Mouse (Mus musculus) hindbrain, embryonic 12.5 days (tissue): Measurements from ENCODE around the gene Sphk1. TPM values are rescaled to one million over a fixed set of nuclear protein-coding genes. Genes with fewer than 3 reads are reported as not detected.

ENCODE experiments used
- ATAC-seq: fragments of 200-750 bp; cut with Nextera tagmentation; 2 replicates; pipeline ENCODE4 v1.8.0; 2017; ENCODE audit warnings: moderate TSS enrichment; ENCODE audit not compliant: low FRiP score
- H3K27ac ChIP-seq: fragments of 300-500 bp; sonication (generic); 2 replicates; pipeline ENCODE4 v1.5.1; 2016; ENCODE audit warnings: mild to moderate bottlenecking
- H3K27me3 ChIP-seq: fragments of 300-500 bp; sonication (generic); 2 replicates; pipeline ENCODE4 v1.6.1; 2016; ENCODE audit warnings: mild to moderate bottlenecking
- H3K36me3 ChIP-seq: fragments of 300-500 bp; sonication (generic); 2 replicates; pipeline ENCODE4 v1.6.1; 2016; ENCODE audit warnings: mild to moderate bottlenecking
- H3K4me1 ChIP-seq: fragments of 300-500 bp; sonication (generic); 2 replicates; pipeline ENCODE4 v1.6.1; 2016
- H3K4me2 ChIP-seq: fragments of 300-500 bp; sonication (generic); replicated peaks from 2 replicates; pipeline ENCODE4 v1.6.1; 2016; ENCODE audit warnings: mild to moderate bottlenecking
- H3K4me3 ChIP-seq: fragments of 300-500 bp; sonication (generic); 2 replicates; pipeline ENCODE4 v1.5.1; 2016; ENCODE audit warnings: mild to moderate bottlenecking
- H3K9ac ChIP-seq: fragments of 300-500 bp; sonication (generic); 2 replicates; pipeline ENCODE4 v1.6.1; 2016; ENCODE audit warnings: mild to moderate bottlenecking, moderate library complexity
- H3K9me3 ChIP-seq: fragments of 300-500 bp; sonication (generic); replicated peaks from 2 replicates; pipeline ENCODE4 v1.6.1; 2016; ENCODE audit warnings: mild to moderate bottlenecking
- WGBS: fragments of 180-500 bp; shearing (Covaris S2); methylation state at CpG from one replicate; pipeline ENCODE4 v1.1.7; 2016; 5-methylcytosine and 5-hydroxymethylcytosine counted together
- polyA plus RNA-seq: library from polyadenylated mRNA; unstranded; fragments of >200 nt; fragmentation: Nextera tagmentation; extraction: Ambion mirVana; gene quantifications from 2 replicates; pipeline ENCODE4 v1.2.1, GENCODE M21; 2016

Gene Sphk1
- polyA plus RNA-seq, 1 experiment from 2014 or later, result 10.2 TPM

- no peaks in the 10 kb centered on the region for H3K27me3 ChIP-seq
- no peak for ATAC-seq
- no peak overlapping the region for H3K27ac ChIP-seq
- no peak overlapping the region for H3K4me3 ChIP-seq
- H3K36me3 ChIP-seq, result peaks cover 22% of the 10 kb centered on the region
- no peak overlapping the region for H3K4me2 ChIP-seq
- H3K9me3 ChIP-seq, result no peaks in the 10 kb centered on the region
- H3K9ac ChIP-seq, result no peak overlapping the region
- WGBS, result 80% methylated on average over 7 of the region's 7 CpGs
- H3K4me1 ChIP-seq, result peaks cover 27% of the 10 kb centered on the region
These were observed 20.0 kb downstream of the Sphk1 start for GRCm38 (mm10) chr11:116550748-116551147.

DNA sequence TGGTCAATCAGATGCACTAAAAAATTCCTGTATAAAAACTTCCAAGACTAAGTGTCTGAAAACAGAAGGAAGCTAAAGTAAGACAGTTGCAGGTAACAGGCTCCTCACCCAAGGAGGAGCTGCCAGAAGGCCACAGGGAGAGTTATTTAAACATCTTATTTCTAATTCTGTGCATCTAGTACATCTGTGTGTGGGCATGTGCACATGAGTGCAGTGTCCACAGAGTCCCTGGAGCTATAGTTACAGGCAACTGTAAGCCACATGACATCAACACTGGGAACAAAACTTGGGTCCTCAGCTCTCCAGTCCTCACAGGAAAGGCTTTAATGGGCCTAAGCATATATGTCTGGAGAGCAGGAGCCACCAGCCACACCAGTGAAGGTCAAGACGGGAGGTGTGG, 21.5 kb downstream of the Sphk1 start:
- Histone ChIP-seq H3K9ac (no peak overlapping the region), H3K4me3 (no peak overlapping the region), H3K36me3 (peaks cover 8% of the 10 kb centered on the region; the same call in 1 of the 2 replicates), H3K4me1 (peaks cover 36% of the 10 kb centered on the region), H3K9me3 (no peaks in the 10 kb centered on the region), H3K27ac (no peak overlapping the region), H3K4me2 (no peak overlapping the region), H3K27me3 (no peaks in the 10 kb centered on the region)
- 83% methylated on average over 1 of the region's 1 CpGs for WGBS
- ATAC-seq, result no peak

GRCm38 (mm10) chr11:116554171-116554878, 23.6 kb downstream of the Sphk1 start:
- H3K27me3 ChIP-seq, result no peaks in the 10 kb centered on the region
- peaks cover 39% of the 10 kb centered on the region for H3K4me1 ChIP-seq
- H3K27ac ChIP-seq, result no peak overlapping the region
- no peak overlapping the region for H3K4me3 ChIP-seq
- WGBS, result 49% methylated on average over 12 of the region's 12 CpGs
- no peaks in the 10 kb centered on the region for H3K9me3 ChIP-seq
- no peak for ATAC-seq
- no peak overlapping the region for H3K9ac ChIP-seq
- H3K36me3 ChIP-seq, result no peaks in the 10 kb centered on the region
- no peak overlapping the region for H3K4me2 ChIP-seq

GRCm38 (mm10) chr11:116555572-116555971, 24.8 kb downstream of the Sphk1 start:
- Histone ChIP-seq H3K4me2 (no peak overlapping the region), H3K27me3 (no peaks in the 10 kb centered on the region), H3K4me3 (no peak overlapping the region), H3K9ac (no peak overlapping the region), H3K36me3 (no peaks in the 10 kb centered on the region), H3K4me1 (peaks cover 39% of the 10 kb centered on the region), H3K27ac (no peak overlapping the region), H3K9me3 (no peaks in the 10 kb centered on the region)
- 76% methylated on average over 1 of the region's 1 CpGs for WGBS
- ATAC-seq, result no peak

DNA sequence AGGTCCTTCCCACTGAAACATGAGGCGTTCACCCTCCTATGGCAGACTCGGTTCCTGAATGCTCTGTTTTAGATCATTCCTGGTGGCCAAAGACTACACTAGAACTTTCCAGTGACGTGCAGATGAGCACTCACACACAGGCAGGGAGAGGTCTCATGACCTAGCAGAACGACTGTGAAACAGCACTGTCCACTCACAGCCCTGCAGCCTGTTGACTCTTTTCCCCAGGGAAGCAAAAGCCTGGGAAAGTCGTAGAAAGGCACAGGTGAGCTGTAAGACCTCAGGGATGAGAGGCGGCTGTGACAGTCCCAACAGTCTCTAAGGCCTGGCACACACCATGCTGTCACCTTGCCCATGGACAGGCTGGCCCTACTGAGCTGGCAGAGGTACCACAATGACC, 25.6 kb downstream of the Sphk1 start:
- H3K4me2 ChIP-seq, result no peak overlapping the region
- no peak for ATAC-seq
- no peaks in the 10 kb centered on the region for H3K9me3 ChIP-seq
- 64% methylated on average over 6 of the region's 6 CpGs for WGBS
- H3K9ac ChIP-seq, result no peak overlapping the region
- H3K4me1 ChIP-seq, result peaks cover 32% of the 10 kb centered on the region
- no peaks in the 10 kb centered on the region for H3K36me3 ChIP-seq
- no peaks in the 10 kb centered on the region for H3K27me3 ChIP-seq
- no peak overlapping the region for H3K4me3 ChIP-seq
- H3K27ac ChIP-seq, result no peak overlapping the region

GRCm38 (mm10) chr11:116565283-116566041, 34.7 kb downstream of the Sphk1 start:
- H3K4me1 ChIP-seq, result no peaks in the 10 kb centered on the region
- no peaks in the 10 kb centered on the region for H3K9me3 ChIP-seq
- H3K4me2 ChIP-seq, result no peak overlapping the region
- H3K27me3 ChIP-seq, result no peaks in the 10 kb centered on the region
- H3K27ac ChIP-seq, result no peak overlapping the region
- 78% methylated on average over 7 of the region's 7 CpGs for WGBS
- ATAC-seq, result no peak
- H3K4me3 ChIP-seq, result no peak overlapping the region
- H3K9ac ChIP-seq, result no peak overlapping the region
- no peaks in the 10 kb centered on the region for H3K36me3 ChIP-seq

- H3K36me3 ChIP-seq, result no peaks in the 10 kb centered on the region
These were observed 36.8 kb downstream of the Sphk1 start for GRCm38 (mm10) chr11:116567531-116567930.

DNA sequence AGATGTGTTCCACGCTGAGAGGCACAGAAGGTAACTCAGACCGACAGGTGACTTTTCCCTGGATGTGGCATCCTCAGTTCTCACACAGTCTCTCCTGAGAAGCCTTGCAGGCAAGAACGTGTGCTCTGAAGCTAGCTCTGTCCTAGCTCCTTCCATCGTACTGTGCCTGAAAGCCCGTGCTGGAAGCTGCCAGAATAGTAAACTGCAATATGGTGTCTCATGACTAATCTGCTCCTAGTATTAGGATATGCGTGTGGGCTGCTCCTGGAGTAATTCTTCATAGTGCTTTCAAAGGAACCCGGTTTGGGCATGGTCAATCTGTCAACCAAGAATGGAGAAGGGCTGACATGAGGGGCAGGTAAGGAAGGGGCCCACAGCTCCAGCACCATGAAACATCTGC, 40.1 kb downstream of the Sphk1 start:
- H3K4me2 ChIP-seq, result no peak overlapping the region
- ATAC-seq, result no peak
- H3K36me3 ChIP-seq, result no peaks in the 10 kb centered on the region
- H3K4me3 ChIP-seq, result no peak overlapping the region
- WGBS, result 81% methylated on average over 7 of the region's 7 CpGs
- no peaks in the 10 kb centered on the region for H3K9me3 ChIP-seq
- peaks cover 43% of the 10 kb centered on the region for H3K4me1 ChIP-seq
- H3K9ac ChIP-seq, result no peak overlapping the region
- no peaks in the 10 kb centered on the region for H3K27me3 ChIP-seq
- H3K27ac ChIP-seq, result no peak overlapping the region

More at GRCm38 (mm10) chr11:116567531-116567930, 36.8 kb downstream of the Sphk1 start:
- ATAC-seq, result no peak
- no peaks in the 10 kb centered on the region for H3K27me3 ChIP-seq
- no peak overlapping the region for H3K9ac ChIP-seq
- H3K4me1 ChIP-seq, result peaks cover 10% of the 10 kb centered on the region
- no peak overlapping the region for H3K4me2 ChIP-seq
- no peak overlapping the region for H3K27ac ChIP-seq
- WGBS, result 90% methylated on average over 8 of the region's 8 CpGs
- no peak overlapping the region for H3K4me3 ChIP-seq
- no peaks in the 10 kb centered on the region for H3K9me3 ChIP-seq

DNA sequence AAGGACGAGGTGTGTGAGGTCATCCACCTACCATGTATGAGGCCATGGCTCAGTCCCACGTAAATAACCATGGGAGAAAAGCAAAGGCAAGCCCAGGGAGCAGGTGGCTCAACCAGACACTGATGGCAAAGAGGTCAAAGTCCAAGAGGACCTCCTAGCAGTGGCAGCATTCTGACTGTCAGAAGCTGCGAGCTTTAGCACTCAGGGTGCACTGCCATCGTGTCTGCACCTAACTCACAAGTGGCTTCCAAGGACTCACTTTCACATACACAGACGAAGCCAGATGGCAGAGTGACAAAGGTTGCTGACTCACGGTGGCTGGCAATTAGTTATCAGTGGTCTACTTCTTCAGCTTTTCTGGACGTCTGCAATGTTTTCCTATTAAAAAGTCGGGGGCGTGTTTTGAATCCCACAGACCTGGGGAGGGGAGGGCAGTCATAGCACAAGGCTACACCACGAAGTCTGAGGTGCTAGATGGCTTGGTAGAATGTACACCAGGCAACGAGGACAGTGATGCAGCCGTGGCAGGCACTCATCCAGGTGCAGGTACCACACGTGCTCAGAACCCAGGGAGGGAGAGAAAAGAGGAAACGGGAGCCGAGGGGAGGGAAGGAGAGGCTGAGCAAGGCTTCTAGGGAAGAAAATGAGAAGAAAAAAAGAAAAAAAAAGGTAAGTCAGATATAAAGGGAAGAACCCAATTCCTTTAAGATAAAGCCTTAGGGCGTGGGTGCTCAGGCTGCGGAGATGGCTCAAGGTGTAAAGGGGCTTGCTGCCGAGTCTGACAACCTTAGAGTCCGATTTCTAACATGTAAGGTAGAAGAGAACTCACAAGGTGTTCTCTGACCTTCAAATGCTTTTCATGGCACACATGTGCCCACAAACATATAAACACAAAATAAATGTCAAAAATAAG, 41.3 kb downstream of the Sphk1 start:
- 77% methylated on average over 19 of the region's 19 CpGs for WGBS
- H3K27me3 ChIP-seq, result no peaks in the 10 kb centered on the region
- no peak overlapping the region for H3K4me3 ChIP-seq
- H3K4me2 ChIP-seq, result no peak overlapping the region
- no peaks in the 10 kb centered on the region for H3K36me3 ChIP-seq
- ATAC-seq, result no peak
- no peaks in the 10 kb centered on the region for H3K9me3 ChIP-seq
- peaks cover 52% of the 10 kb centered on the region for H3K4me1 ChIP-seq
- no peak overlapping the region; the same call in 1 of the 2 replicates for H3K9ac ChIP-seq
- no peak overlapping the region for H3K27ac ChIP-seq

- H3K4me2 ChIP-seq, result no peak overlapping the region
- H3K27ac ChIP-seq, result peak overlapping the region; percentile 14; the same call in 1 of the 2 replicates
- H3K36me3 ChIP-seq, result no peaks in the 10 kb centered on the region
- H3K4me1 ChIP-seq, result peaks cover 55% of the 10 kb centered on the region
- H3K9me3 ChIP-seq, result no peaks in the 10 kb centered on the region
- 63% methylated on average over 12 of the region's 12 CpGs for WGBS
- no peaks in the 10 kb centered on the region for H3K27me3 ChIP-seq
- ATAC-seq, result no peak
- H3K9ac ChIP-seq, result no peak overlapping the region; the same call in none of the 2 replicates
- no peak overlapping the region for H3K4me3 ChIP-seq
These were observed 42.2 kb downstream of the Sphk1 start for GRCm38 (mm10) chr11:116572756-116573543.

DNA sequence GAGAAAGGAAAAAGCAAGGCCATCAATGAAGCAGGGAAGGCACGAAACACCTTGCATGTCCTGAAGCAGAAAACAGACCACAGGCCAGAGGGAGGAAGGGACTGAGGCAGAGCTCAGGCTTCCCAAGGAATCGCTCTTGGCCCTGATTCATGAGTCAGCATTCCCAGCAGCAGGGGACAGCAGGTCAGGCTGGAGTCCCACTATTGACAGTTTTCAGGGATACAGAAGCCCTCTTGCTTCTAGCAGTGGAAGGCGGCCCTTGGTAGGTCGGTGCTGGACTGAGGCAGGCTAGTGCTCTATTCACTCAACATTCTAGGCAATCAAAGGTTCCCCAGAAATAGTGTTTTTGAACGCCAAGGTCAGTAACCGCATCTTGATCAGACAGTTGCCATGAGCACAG, 43.8 kb downstream of the Sphk1 start:
- peaks cover 68% of the 10 kb centered on the region for H3K4me1 ChIP-seq
- ATAC-seq, result no peak
- H3K9ac ChIP-seq, result no peak overlapping the region
- no peaks in the 10 kb centered on the region for H3K36me3 ChIP-seq
- H3K9me3 ChIP-seq, result no peaks in the 10 kb centered on the region
- H3K27ac ChIP-seq, result no peak overlapping the region
- no peaks in the 10 kb centered on the region for H3K27me3 ChIP-seq
- no peak overlapping the region for H3K4me2 ChIP-seq
- H3K4me3 ChIP-seq, result no peak overlapping the region
- 61% methylated on average over 6 of the region's 6 CpGs for WGBS
